Mouse (Mus musculus) midbrain, embryonic 12.5 days (tissue): ENCODE data around the gene F9. TPM values are rescaled to one million over a fixed set of nuclear protein-coding genes. Genes with fewer than 3 reads are reported as not detected.

Experiments used
- polyA plus RNA-seq: library from polyadenylated mRNA; unstranded; fragments of >200 nt; fragmentation: Nextera tagmentation; extraction: Ambion mirVana; gene quantifications from 2 replicates; pipeline ENCODE4 v1.2.1, GENCODE M21; 2016

The F9 gene
- polyA plus RNA-seq, 1 experiment from 2014 or later: not detected

Other genes starting within 250 kb of the F9 start
- 0.48 and 0.60 TPM in 2 replicates for gene Mcf2, start 179.6 kb downstream of the F9 start, polyA plus RNA-seq